Mouse (Mus musculus) midbrain, embryonic 14.5 days (tissue): ENCODE measurements around the gene Ptch1. TPM values are rescaled to one million over a fixed set of nuclear protein-coding genes. Genes with fewer than 3 reads are reported as not detected.

ENCODE experiments used
- ATAC-seq: fragments of 200-750 bp; cut with Nextera tagmentation; 2 replicates; pipeline ENCODE4 v1.8.0; 2017; ENCODE audit warnings: moderate number of reproducible peaks, moderate library complexity; ENCODE audit not compliant: low FRiP score, low TSS enrichment
- DNase-seq: peaks from one replicate; pipeline ENCODE4 v3.0.0-alpha.2; 2015
- H3K27ac ChIP-seq: fragments of 300-500 bp; sonication (generic); replicated peaks from 2 replicates; pipeline ENCODE4 v1.5.1; 2014; ENCODE audit warnings: mild to moderate bottlenecking, low read depth, low read length, moderate library complexity
- H3K27me3 ChIP-seq: fragments of 300-500 bp; sonication (generic); 2 replicates; pipeline ENCODE4 v1.6.1; 2014; ENCODE audit warnings: low read length, control low read depth, mixed read lengths; ENCODE audit not compliant: control insufficient read depth, insufficient read depth
- H3K36me3 ChIP-seq: fragments of 300-500 bp; sonication (generic); 2 replicates; pipeline ENCODE4 v1.6.1; 2014; ENCODE audit warnings: low read length, control low read depth; ENCODE audit not compliant: control insufficient read depth, insufficient read depth
- H3K4me1 ChIP-seq: fragments of 300-500 bp; sonication (generic); 2 replicates; pipeline ENCODE4 v1.6.1; 2014; ENCODE audit warnings: mild to moderate bottlenecking, antibody characterized with exemption, low read length, control low read depth; ENCODE audit not compliant: control insufficient read depth, insufficient read depth
- H3K4me2 ChIP-seq: fragments of 300-500 bp; sonication (generic); 2 replicates; pipeline ENCODE4 v1.6.1; 2014; ENCODE audit warnings: mild to moderate bottlenecking, low read length, moderate library complexity
- H3K4me3 ChIP-seq: fragments of 300-500 bp; sonication (generic); replicated peaks from 2 replicates; pipeline ENCODE4 v1.5.1; 2014; ENCODE audit warnings: low read depth, low read length
- H3K9ac ChIP-seq: fragments of 300-500 bp; sonication (generic); replicated peaks from 2 replicates; pipeline ENCODE4 v1.6.1; 2014; ENCODE audit warnings: mild to moderate bottlenecking, low read length, moderate library complexity
- H3K9me3 ChIP-seq: fragments of 300-500 bp; sonication (generic); 2 replicates; pipeline ENCODE4 v1.6.1; 2016; ENCODE audit warnings: low read length, control low read depth, mixed read lengths; ENCODE audit not compliant: control insufficient read depth
- WGBS: fragments of 180-500 bp; shearing (Covaris S2); extraction: QIAGEN DNeasy Blood & Tissue Kit; methylation state at CpG from one replicate; pipeline ENCODE4 v1.1.7; 2014; 5-methylcytosine and 5-hydroxymethylcytosine counted together
- polyA plus RNA-seq: library from polyadenylated mRNA; unstranded; fragments of >200 nt; fragmentation: Nextera tagmentation; extraction: Ambion mirVana; gene quantifications from 2 replicates; pipeline ENCODE4 v1.2.1, GENCODE M21; 2014

Ptch1 gene
- polyA plus RNA-seq, 1 experiment from 2014 or later = 17.4 TPM

DNA sequence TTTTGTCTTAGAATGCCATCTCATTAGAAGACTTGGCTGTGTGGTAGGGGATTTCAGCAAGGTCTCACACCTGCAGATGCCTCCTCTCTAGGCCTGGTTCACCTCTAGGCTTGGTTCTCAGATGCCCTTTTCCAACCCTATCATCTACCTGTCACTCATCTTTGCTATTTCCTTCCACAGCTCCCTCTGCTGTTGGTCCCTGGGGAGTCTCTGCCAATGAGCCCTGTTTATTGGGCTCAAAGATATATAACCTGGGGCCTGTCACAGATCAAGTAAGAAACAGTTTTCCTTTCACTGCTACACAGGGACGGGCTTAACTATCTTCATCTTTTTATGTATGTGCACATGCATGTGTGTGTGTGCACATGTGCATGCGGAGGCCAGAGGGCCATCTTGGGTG is 71.0 kb downstream of the Ptch1 start:
- 0 out of 2 replicates have a peak, but pooled peaks cover 3% of the 10 kb centered on the region for H3K36me3 ChIP-seq
- ATAC-seq (no peak), DNase-seq (no peak)
- no peak overlapping the region for H3K27ac ChIP-seq
- H3K4me1 ChIP-seq = no peaks in the 10 kb centered on the region
- no peak overlapping the region for H3K9ac ChIP-seq
- no peak overlapping the region for H3K4me3 ChIP-seq
- no peaks in the 10 kb centered on the region for H3K9me3 ChIP-seq
- no peak overlapping the region for H3K4me2 ChIP-seq
- no peaks in the 10 kb centered on the region for H3K27me3 ChIP-seq
- 92% methylated on average over 2 of the region's 2 CpGs for WGBS

GRCm38 (mm10) chr13:63499489-63499888 is 73.9 kb downstream of the Ptch1 start:
- no peaks in the 10 kb centered on the region for H3K36me3 ChIP-seq
- no peaks in the 10 kb centered on the region for H3K27me3 ChIP-seq
- no peak overlapping the region for H3K4me2 ChIP-seq
- no peaks in the 10 kb centered on the region for H3K9me3 ChIP-seq
- 87% methylated on average over 2 of the region's 2 CpGs for WGBS
- no peak overlapping the region for H3K4me3 ChIP-seq
- no peak overlapping the region for H3K27ac ChIP-seq
- peaks cover 8% of the 10 kb centered on the region for H3K4me1 ChIP-seq
- DNase-seq (no peak), ATAC-seq (no peak)
- no peak overlapping the region for H3K9ac ChIP-seq

DNA sequence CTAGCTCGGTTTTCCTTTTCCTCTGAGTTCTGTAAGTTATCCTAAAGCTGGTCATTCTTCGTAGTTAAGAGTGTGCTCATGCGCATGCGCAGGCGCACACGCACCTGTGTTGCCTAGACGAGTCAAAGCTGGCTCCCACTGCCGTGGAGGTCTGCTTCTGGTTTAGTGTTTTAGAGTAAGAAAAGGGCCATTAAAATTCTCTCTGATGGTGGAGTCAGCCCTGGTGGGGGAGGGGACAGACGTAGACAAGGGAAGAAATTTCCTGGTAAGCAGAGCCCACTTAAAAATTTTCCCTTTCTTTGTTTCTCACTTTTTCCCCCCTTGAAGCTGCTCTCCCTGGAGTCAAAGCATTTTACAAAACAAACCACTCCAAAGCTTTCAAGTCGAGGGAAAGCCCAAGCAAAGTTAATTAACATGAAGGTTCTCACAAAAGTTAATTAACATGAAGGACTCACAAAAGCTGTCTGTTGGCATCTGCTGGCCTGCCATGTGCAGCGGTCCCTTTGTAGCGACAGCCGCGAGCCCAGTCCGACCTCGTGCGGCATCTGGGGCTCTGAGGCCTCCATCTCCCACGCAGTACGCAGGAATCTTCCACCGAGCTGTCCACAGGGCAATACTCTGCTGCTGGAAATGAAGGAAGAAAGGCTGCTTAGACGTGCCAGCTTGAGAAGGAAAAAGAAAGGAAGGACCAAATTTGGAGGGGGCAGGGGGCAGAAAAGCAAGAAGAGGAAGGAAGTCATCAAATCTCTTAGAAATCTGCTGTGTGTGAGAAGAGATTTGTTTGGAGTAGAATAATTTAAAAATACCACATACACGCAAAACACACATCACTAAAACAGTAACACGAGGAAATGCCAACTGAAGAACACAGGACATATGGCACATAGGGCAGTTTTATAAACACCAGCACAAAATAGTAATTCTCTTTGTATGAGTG is 76.5 kb downstream of the Ptch1 start, which contains the start of gene Fancc:
Gene Fancc, minus strand, starts transcription at position 633 of the 937 bp plus-strand sequence.
- DNase-seq = peak; percentile 76
- 19% methylated on average over 23 of the region's 23 CpGs for WGBS
- Histone ChIP-seq H3K27me3 (no peaks in the 10 kb centered on the region), H3K9ac (no peak within 1 kb of the TSS; the same call in 1 of the 2 replicates), H3K27ac (no peak within 1 kb of the TSS; the same call in 1 of the 2 replicates), H3K36me3 (no peaks in the 10 kb centered on the region), H3K4me1 (peaks cover 8% of the 10 kb centered on the region), H3K4me2 (peak within 1 kb of the TSS; percentile 41), H3K4me3 (0 out of 2 replicates have a peak within 1 kb of the TSS, but pooled peaks have one; percentile 1), H3K9me3 (no peaks in the 10 kb centered on the region)
- ATAC-seq = peak; percentile 76; the same call in 1 of the 2 replicates

DNA sequence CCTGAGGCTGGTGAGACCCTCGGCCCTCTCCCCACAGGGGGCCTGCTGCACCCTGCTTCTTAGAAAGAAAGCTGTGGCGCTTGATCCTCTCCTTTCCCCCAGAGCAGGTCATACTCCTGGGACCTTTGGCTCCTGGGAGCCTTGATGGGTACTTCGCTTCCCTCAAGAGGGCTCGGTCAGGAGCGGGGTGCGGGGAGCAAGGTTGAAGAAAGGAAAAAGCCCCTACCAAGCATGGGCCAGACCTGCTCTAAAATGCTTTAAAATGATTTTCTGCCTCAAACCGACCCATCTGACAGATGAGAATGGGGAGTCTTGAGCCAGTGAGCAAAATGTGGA is 85.7 kb downstream of the Ptch1 start:
- no peak for DNase-seq
- no peak for ATAC-seq
- Histone ChIP-seq H3K4me1 (peaks cover 13% of the 10 kb centered on the region; the same call in 1 of the 2 replicates), H3K9me3 (no peaks in the 10 kb centered on the region), H3K9ac (no peak overlapping the region), H3K27ac (no peak overlapping the region), H3K27me3 (no peaks in the 10 kb centered on the region), H3K36me3 (no peaks in the 10 kb centered on the region), H3K4me3 (no peak overlapping the region), H3K4me2 (no peak overlapping the region)
- WGBS = 44% methylated on average over 7 of the region's 7 CpGs

DNA sequence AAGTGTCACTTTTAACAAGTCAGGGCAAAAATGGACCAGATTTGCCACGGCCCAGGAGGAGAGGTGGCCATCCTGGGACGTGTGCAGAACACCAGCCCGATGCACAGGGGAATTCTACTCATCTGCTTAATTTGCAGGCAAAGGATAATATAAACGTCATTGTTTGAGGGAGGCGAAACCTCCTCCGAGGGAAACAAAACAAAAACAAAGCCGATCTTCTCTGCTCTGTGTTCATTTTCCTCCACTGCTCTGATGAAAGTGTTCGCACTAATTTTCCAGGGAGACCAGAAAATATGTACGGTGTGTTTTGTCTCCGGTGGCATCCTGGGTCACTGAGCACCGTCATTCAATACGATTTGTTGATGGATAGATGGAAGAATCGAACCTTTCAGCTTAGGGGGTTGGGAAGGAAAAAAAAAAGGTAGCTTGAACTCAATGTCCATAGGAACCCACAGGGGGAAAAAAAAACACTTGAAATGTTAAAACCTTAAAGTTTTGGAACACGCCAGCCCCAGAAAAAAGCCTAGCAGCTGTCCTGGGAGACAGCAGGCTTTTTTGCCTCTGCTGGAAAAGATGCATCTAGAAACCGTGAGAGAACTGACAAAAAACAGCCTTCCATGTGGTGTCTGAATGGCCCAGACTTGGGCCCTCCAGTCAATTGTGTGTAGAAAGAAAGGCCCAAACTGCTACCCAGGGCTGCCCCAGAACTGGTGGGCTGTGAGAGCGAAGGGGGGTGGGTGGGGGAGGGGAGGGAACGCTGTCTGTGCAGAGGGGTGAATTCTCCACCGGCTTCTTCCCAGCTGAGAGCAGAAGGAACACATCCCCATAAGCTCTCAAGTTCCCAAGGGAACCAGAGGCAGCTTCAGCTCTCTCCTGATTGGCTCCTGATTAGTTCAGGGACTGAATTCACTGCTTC is 86.3 kb downstream of the Ptch1 start:
- 0 out of 2 replicates have a peak overlapping the region, but pooled peaks have one; percentile 27 for H3K9ac ChIP-seq
- WGBS = 2% methylated on average over 18 of the region's 18 CpGs
- 0 out of 2 replicates have a peak overlapping the region, but pooled peaks have one; percentile 4 for H3K4me3 ChIP-seq
- no peaks in the 10 kb centered on the region for H3K36me3 ChIP-seq
- peak; percentile 67 for DNase-seq
- peaks cover 13% of the 10 kb centered on the region; the same call in 1 of the 2 replicates for H3K4me1 ChIP-seq
- no peaks in the 10 kb centered on the region for H3K9me3 ChIP-seq
- peak; percentile 55; the same call in 1 of the 2 replicates for ATAC-seq
- H3K27me3 ChIP-seq = no peaks in the 10 kb centered on the region
- peak overlapping the region; percentile 45 for H3K4me2 ChIP-seq
- H3K27ac ChIP-seq = no peak overlapping the region

DNA sequence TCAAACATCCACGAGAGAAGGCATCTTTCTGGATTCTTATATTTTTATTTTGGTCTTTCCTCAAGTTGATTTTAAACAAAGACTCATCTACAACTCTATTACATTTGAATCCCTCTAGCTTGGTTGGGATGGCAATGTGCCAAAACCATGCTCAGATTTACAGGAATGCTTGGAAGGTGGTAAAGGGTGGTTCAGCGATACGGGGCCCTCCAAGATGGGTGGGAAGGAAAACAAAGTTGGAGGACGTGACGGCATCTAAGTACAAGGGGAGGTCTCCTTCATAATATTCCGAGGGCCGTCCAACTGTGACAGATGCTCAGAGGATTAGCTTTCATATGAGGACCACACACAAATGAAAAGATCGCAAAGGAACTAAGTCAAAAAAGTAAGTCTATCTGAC is 98.0 kb downstream of the Ptch1 start:
- no peak overlapping the region for H3K4me3 ChIP-seq
- no peak overlapping the region for H3K4me2 ChIP-seq
- 80% methylated on average over 8 of the region's 8 CpGs for WGBS
- no peaks in the 10 kb centered on the region for H3K9me3 ChIP-seq
- no peak for DNase-seq
- H3K27me3 ChIP-seq = no peaks in the 10 kb centered on the region
- no peak overlapping the region for H3K27ac ChIP-seq
- H3K9ac ChIP-seq = no peak overlapping the region
- no peak for ATAC-seq
- H3K4me1 ChIP-seq = no peaks in the 10 kb centered on the region
- H3K36me3 ChIP-seq = no peaks in the 10 kb centered on the region

Other genes starting within 250 kb of the Ptch1 start
- 12.6 and 18.1 TPM in 2 replicates for gene Fancc, start 76.3 kb downstream of the Ptch1 start, polyA plus RNA-seq
- gene Ercc6l2, start 241.6 kb upstream of the Ptch1 start, polyA plus RNA-seq = 13.9 and 18.7 TPM in 2 replicates